ENCODE assay signal across 9 mouse cellular contexts in the genomic region with DNA sequence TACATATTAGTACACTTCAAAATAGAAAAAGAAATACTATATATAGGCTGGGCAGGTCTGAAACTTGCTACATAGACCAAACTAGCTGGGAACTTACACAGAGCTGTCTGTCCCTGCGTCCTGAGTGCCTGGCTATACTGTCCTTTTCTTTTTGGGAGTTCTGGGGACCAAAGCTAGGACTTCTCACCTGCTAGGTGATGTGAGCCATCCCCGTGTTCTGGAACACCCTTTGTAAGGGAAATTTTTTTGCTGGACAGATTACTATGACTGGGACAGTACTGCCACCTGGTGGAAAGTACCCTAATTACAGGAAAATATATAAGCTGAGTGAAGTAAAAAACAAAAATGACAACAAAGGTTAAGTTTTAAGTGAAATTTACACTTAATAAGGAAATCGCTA. TPM values are rescaled to one million over a fixed set of nuclear protein-coding genes. Genes with fewer than 3 reads are reported as not detected.
DNase-seq lines count a peak whose midpoint lies in the region; ATAC-seq and TF ChIP-seq lines count a peak whose summit lies in the region.
"Had no signal": no experiment of that assay in that cellular context is flagged by ENCODE, and none has a peak within 500 bp of the region (broad histone marks: within the 10 kb centered on the region; RNA-seq: fewer than 3 reads in every experiment).

No protein-coding gene starts in this region.

- no peak overlapping the region for H3K9ac ChIP-seq in hindbrain, embryonic 11.5 days (ENCODE audit: low read depth, low read length)
- no peak overlapping the region for H3K9ac ChIP-seq in hindbrain, embryonic 16.5 days (ENCODE audit: low read depth, low read length)
- no peak overlapping the region for H3K9ac ChIP-seq in lung, postnatal 0 days (replicated peaks; ENCODE audit: low read depth)
- H3K9ac ChIP-seq in forebrain, embryonic 16.5 days (replicated peaks; ENCODE audit: low read depth, low read length) = no peak overlapping the region
- H3K9ac ChIP-seq: lung, embryonic 15.5 days had no signal

- H3K4me3 ChIP-seq in hindbrain, embryonic 11.5 days (ENCODE audit: low read depth, low read length) = no peak overlapping the region
- no peak overlapping the region for H3K4me3 ChIP-seq in hindbrain, embryonic 16.5 days (ENCODE audit: low read length)
- H3K4me3 ChIP-seq in E14TG2a.4 (replicated peaks; ENCODE audit: low read length) = 0 out of 2 replicates have a peak overlapping the region, but pooled peaks have one; percentile 59
- H3K4me3 ChIP-seq in lung, postnatal 0 days (ENCODE audit: low read depth, low read length) = no peak overlapping the region
- no peak overlapping the region for H3K4me3 ChIP-seq in forebrain, embryonic 16.5 days (replicated peaks; ENCODE audit: low read length)
- H3K4me3 ChIP-seq: lung, embryonic 15.5 days had no signal

- H3K9me3 ChIP-seq in hindbrain, embryonic 11.5 days (ENCODE audit: control insufficient read depth, low read length) = no peaks in the 10 kb centered on the region
- no peaks in the 10 kb centered on the region for H3K9me3 ChIP-seq in hindbrain, embryonic 16.5 days (ENCODE audit: control insufficient read depth, low read length)
- H3K9me3 ChIP-seq in E14TG2a.4 (ENCODE audit: low read length) = no peaks in the 10 kb centered on the region
- H3K9me3 ChIP-seq in lung, postnatal 0 days (ENCODE audit: low read length) = no peaks in the 10 kb centered on the region
- no peaks in the 10 kb centered on the region for H3K9me3 ChIP-seq in forebrain, embryonic 16.5 days (ENCODE audit: control insufficient read depth, low read length)
- H3K9me3 ChIP-seq: lung, embryonic 15.5 days had no signal

- TF ChIP-seq CTCF in E14TG2a.4 (conservative IDR thresholded peaks at IDR 0.05; ENCODE audit: low read length) = peak; percentile 63
- peak; percentile 68 for TF ChIP-seq CTCF in lung, postnatal 0 days (IDR thresholded peaks at IDR 0.05)

- H3K4me1 ChIP-seq in hindbrain, embryonic 11.5 days (replicated peaks; ENCODE audit: control insufficient read depth, insufficient read depth, low read length) = peaks cover 1% of the 10 kb centered on the region; the same call in 1 of the 2 replicates
- H3K4me1 ChIP-seq in hindbrain, embryonic 16.5 days (ENCODE audit: control insufficient read depth, insufficient read depth, low read depth, low read length) = peaks cover 9% of the 10 kb centered on the region
- peaks cover 48% of the 10 kb centered on the region for H3K4me1 ChIP-seq in E14TG2a.4 (replicated peaks; ENCODE audit: low read depth, low read length)
- no peaks in the 10 kb centered on the region for H3K4me1 ChIP-seq in lung, postnatal 0 days (ENCODE audit: insufficient read depth, low read depth, low read length)
- no peaks in the 10 kb centered on the region; the same call in 1 of the 2 replicates for H3K4me1 ChIP-seq in forebrain, embryonic 16.5 days (replicated peaks; ENCODE audit: control insufficient read depth, insufficient read depth, low read length)

- 29% methylated on average over 3 of the region's 3 CpGs for WGBS in hindbrain, embryonic 11.5 days
- 34% methylated on average over 3 of the region's 3 CpGs for WGBS in hindbrain, embryonic 16.5 days
- WGBS in lung, postnatal 0 days = 31% methylated on average over 3 of the region's 3 CpGs
- WGBS in forebrain, embryonic 16.5 days = 34% methylated on average over 3 of the region's 3 CpGs

- no peak overlapping the region for H3K27ac ChIP-seq in hindbrain, embryonic 11.5 days (ENCODE audit: low read depth, low read length)
- no peak overlapping the region for H3K27ac ChIP-seq in hindbrain, embryonic 16.5 days (ENCODE audit: low read depth, low read length)
- H3K27ac ChIP-seq in lung, postnatal 0 days (ENCODE audit: low read length) = no peak overlapping the region
- no peak overlapping the region for H3K27ac ChIP-seq in forebrain, embryonic 16.5 days (ENCODE audit: low read length)
- H3K27ac ChIP-seq: lung, embryonic 15.5 days had no signal

- no peaks in the 10 kb centered on the region for H3K36me3 ChIP-seq in hindbrain, embryonic 11.5 days (ENCODE audit: control insufficient read depth, insufficient read depth, low read length)
- no peaks in the 10 kb centered on the region for H3K36me3 ChIP-seq in hindbrain, embryonic 16.5 days (ENCODE audit: control insufficient read depth, insufficient read depth, low read length)
- H3K36me3 ChIP-seq in E14TG2a.4 (ENCODE audit: insufficient read depth, low read length) = no peaks in the 10 kb centered on the region
- H3K36me3 ChIP-seq in lung, postnatal 0 days (ENCODE audit: insufficient read depth, low read length) = no peaks in the 10 kb centered on the region
- H3K36me3 ChIP-seq in forebrain, embryonic 16.5 days (ENCODE audit: control insufficient read depth, insufficient read depth) = no peaks in the 10 kb centered on the region
- H3K36me3 ChIP-seq: lung, embryonic 15.5 days had no signal

- no peaks in the 10 kb centered on the region for H3K27me3 ChIP-seq in hindbrain, embryonic 11.5 days (ENCODE audit: control insufficient read depth, insufficient read depth, low read length)
- no peaks in the 10 kb centered on the region for H3K27me3 ChIP-seq in hindbrain, embryonic 16.5 days (replicated peaks; ENCODE audit: control insufficient read depth, insufficient read depth, low read length)
- no peaks in the 10 kb centered on the region for H3K27me3 ChIP-seq in E14TG2a.4 (ENCODE audit: insufficient read depth, low read length)
- H3K27me3 ChIP-seq in lung, postnatal 0 days (replicated peaks; ENCODE audit: insufficient read depth, low read length) = no peaks in the 10 kb centered on the region
- H3K27me3 ChIP-seq in forebrain, embryonic 16.5 days (replicated peaks; ENCODE audit: control insufficient read depth, insufficient read depth, low read length) = no peaks in the 10 kb centered on the region
- H3K27me3 ChIP-seq: lung, embryonic 15.5 days had no signal

- TF ChIP-seq EP300 in lung, postnatal 0 days (IDR thresholded peaks at IDR 0.05) = 0 out of 2 replicates have a peak, but pooled peaks have one; percentile 24

- DNase-seq in hindbrain, embryonic 11.5 days (ENCODE audit: low spot score) = peak; percentile 71
- peak; percentile 7 for DNase-seq in 3134 (ENCODE audit: extremely low read depth, insufficient read length, low spot score)
- peak; percentile 24 to 39 for DNase-seq in cerebellum, postnatal 14 days
- DNase-seq in lung, postnatal 0 days (ENCODE audit: low spot score) = peak; percentile 73
- no peak for DNase-seq in frontal cortex, postnatal 25 days (ENCODE audit: low spot score in 2 of 2)

- no peak for ATAC-seq in hindbrain, embryonic 11.5 days (ENCODE audit: low FRiP score)
- ATAC-seq in hindbrain, embryonic 16.5 days = no peak
- no peak for ATAC-seq in lung, postnatal 0 days
- no peak for ATAC-seq in forebrain, embryonic 16.5 days

- H3K4me2 ChIP-seq in hindbrain, embryonic 11.5 days (replicated peaks; ENCODE audit: low read depth, low read length) = no peak overlapping the region
- H3K4me2 ChIP-seq in hindbrain, embryonic 16.5 days (ENCODE audit: low read length) = no peak overlapping the region
- no peak overlapping the region for H3K4me2 ChIP-seq in lung, postnatal 0 days (replicated peaks; ENCODE audit: low read depth, low read length)
- H3K4me2 ChIP-seq in forebrain, embryonic 16.5 days (ENCODE audit: low read length) = no peak overlapping the region

RNA-seq across cellular contexts. Expression of gene Mrps33, which starts 28.2 kb away (rescaled TPM):
- polyA plus RNA-seq in hindbrain, embryonic 11.5 days (2014; fragmentation: Nextera tagmentation; extraction: Ambion mirVana) = 232 and 245 TPM in 2 replicates
- polyA plus RNA-seq in hindbrain, embryonic 16.5 days (2015; fragmentation: Nextera tagmentation; extraction: Ambion mirVana) = 156 and 166 TPM in 2 replicates
- 116 and 124 TPM in 2 replicates for polyA plus RNA-seq in lung, postnatal 0 days (2015; fragmentation: Nextera tagmentation; extraction: Ambion mirVana)
- 210 and 212 TPM in 2 replicates for polyA plus RNA-seq in forebrain, embryonic 16.5 days (2015; fragmentation: Nextera tagmentation; extraction: Ambion mirVana)

RNA-seq across cellular contexts. Expression of gene Braf, which starts 57.4 kb away (rescaled TPM):
- polyA plus RNA-seq in hindbrain, embryonic 11.5 days (2014; fragmentation: Nextera tagmentation; extraction: Ambion mirVana) = 22.6 and 23.7 TPM in 2 replicates
- 20.7 and 23.9 TPM in 2 replicates for polyA plus RNA-seq in hindbrain, embryonic 16.5 days (2015; fragmentation: Nextera tagmentation; extraction: Ambion mirVana)
- 8.1 and 9.6 TPM in 2 replicates for polyA plus RNA-seq in lung, postnatal 0 days (2015; fragmentation: Nextera tagmentation; extraction: Ambion mirVana)
- polyA plus RNA-seq in forebrain, embryonic 16.5 days (2015; fragmentation: Nextera tagmentation; extraction: Ambion mirVana) = 24.0 and 26.7 TPM in 2 replicates

Comparison
In these comparisons a context has a peak if more than half of its experiments do, and no peak if none do; other contexts are left out.
1. DNase-seq: peak in hindbrain, embryonic 11.5 days (single experiment), 3134 (single experiment), cerebellum, postnatal 14 days (2 of 2) and lung, postnatal 0 days (single experiment); none in frontal cortex, postnatal 25 days (0 of 2).